Mouse (Mus musculus): ENCODE results near the gene Ddi2. TPM values are rescaled to one million over a fixed set of nuclear protein-coding genes. Genes with fewer than 3 reads are reported as not detected.

The Ddi2 gene
- polyA plus RNA-seq, 1 experiment from 2014 or later: 22.4 TPM

- Histone ChIP-seq H3K27ac (replicated peaks; ENCODE audit: low read depth, low read length) (no peak overlapping the region), H3K36me3 (ENCODE audit: control insufficient read depth, insufficient read depth, low read length) (no peaks in the 10 kb centered on the region), H3K4me2 (ENCODE audit: low read depth, severe bottlenecking) (no peak overlapping the region), H3K9ac (ENCODE audit: low read length) (no peak overlapping the region), H3K4me1 (ENCODE audit: control insufficient read depth, insufficient read depth, low read length) (peaks cover 2% of the 10 kb centered on the region; the same call in 1 of the 2 replicates), H3K4me3 (ENCODE audit: low read depth, low read length) (no peak overlapping the region), H3K27me3 (ENCODE audit: control insufficient read depth, insufficient read depth, low read length) (no peaks in the 10 kb centered on the region), H3K9me3 (ENCODE audit: control insufficient read depth, low read length) (no peaks in the 10 kb centered on the region)
- 45% methylated on average over 4 of the region's 4 CpGs for WGBS
- DNase-seq (ENCODE audit: low spot score) (no peak), ATAC-seq (ENCODE audit: insufficient number of reproducible peaks, low FRiP score, low TSS enrichment, low read depth) (no peak)
Observed at GRCm38 (mm10) chr4:141751419-141752075, 28.3 kb upstream of the Ddi2 start.

DNA sequence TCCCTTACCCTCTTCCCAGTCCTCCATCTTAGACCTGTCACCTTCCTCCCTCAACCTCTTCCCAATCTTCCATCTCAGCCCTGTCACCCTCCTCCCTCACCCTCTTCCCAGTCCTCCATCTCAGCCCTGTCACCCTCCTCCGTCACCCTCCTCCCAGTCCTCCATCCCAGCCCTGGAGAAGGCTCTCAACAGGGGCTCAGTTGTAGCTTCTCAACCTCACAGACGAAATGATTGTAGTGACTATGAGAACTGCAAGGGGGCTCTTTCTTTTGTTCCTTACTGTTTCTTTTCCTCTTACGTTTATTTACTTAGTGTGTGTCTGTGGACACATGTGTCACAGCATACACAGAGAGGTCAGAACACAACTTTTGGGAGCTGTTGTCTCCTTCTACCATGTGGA lies 27.6 kb upstream of the Ddi2 start:
- ATAC-seq (ENCODE audit: insufficient number of reproducible peaks, low FRiP score, low TSS enrichment, low read depth) (no peak), DNase-seq (ENCODE audit: low spot score) (no peak)
- Histone ChIP-seq H3K27ac (replicated peaks; ENCODE audit: low read depth, low read length) (no peak overlapping the region), H3K4me2 (ENCODE audit: low read depth, severe bottlenecking) (no peak overlapping the region), H3K36me3 (ENCODE audit: control insufficient read depth, insufficient read depth, low read length) (no peaks in the 10 kb centered on the region), H3K9me3 (ENCODE audit: control insufficient read depth, low read length) (no peaks in the 10 kb centered on the region), H3K9ac (ENCODE audit: low read length) (no peak overlapping the region), H3K27me3 (ENCODE audit: control insufficient read depth, insufficient read depth, low read length) (no peaks in the 10 kb centered on the region), H3K4me1 (ENCODE audit: control insufficient read depth, insufficient read depth, low read length) (peaks cover 2% of the 10 kb centered on the region; the same call in 1 of the 2 replicates), H3K4me3 (ENCODE audit: low read depth, low read length) (no peak overlapping the region)
- 74% methylated on average over 3 of the region's 3 CpGs for WGBS

DNA sequence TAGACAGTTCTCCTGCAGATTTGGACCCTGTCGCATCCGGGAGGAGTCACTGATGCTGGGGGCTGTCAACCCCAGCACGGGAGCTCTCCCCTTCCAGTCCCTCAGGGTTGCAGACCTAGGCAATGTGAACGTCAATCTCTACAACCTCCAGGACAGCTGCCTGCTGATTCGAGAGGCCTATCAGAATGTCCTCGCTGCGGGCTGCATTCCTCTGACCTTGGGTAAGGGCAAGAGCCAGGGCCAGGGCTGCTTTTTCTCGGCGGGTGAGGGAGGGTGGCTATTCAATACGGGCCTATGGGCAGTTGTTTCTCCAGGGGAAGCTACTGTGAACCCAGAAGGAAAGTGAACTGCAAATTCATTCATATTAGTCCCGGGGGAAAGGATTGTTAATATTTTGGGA lies 26.3 kb upstream of the Ddi2 start:
- no peaks in the 10 kb centered on the region for H3K9me3 ChIP-seq (ENCODE audit: control insufficient read depth, low read length)
- no peaks in the 10 kb centered on the region for H3K36me3 ChIP-seq (ENCODE audit: control insufficient read depth, insufficient read depth, low read length)
- no peak for DNase-seq (ENCODE audit: low spot score)
- H3K9ac ChIP-seq (ENCODE audit: low read length): no peak overlapping the region
- no peak overlapping the region for H3K4me2 ChIP-seq (ENCODE audit: low read depth, severe bottlenecking)
- no peak overlapping the region for H3K27ac ChIP-seq (replicated peaks; ENCODE audit: low read depth, low read length)
- H3K27me3 ChIP-seq (ENCODE audit: control insufficient read depth, insufficient read depth, low read length): no peaks in the 10 kb centered on the region
- no peak overlapping the region for H3K4me3 ChIP-seq (ENCODE audit: low read depth, low read length)
- WGBS: 43% methylated on average over 11 of the region's 11 CpGs
- peaks cover 2% of the 10 kb centered on the region; the same call in 1 of the 2 replicates for H3K4me1 ChIP-seq (ENCODE audit: control insufficient read depth, insufficient read depth, low read length)
- no peak for ATAC-seq (ENCODE audit: insufficient number of reproducible peaks, low FRiP score, low TSS enrichment, low read depth)

DNA sequence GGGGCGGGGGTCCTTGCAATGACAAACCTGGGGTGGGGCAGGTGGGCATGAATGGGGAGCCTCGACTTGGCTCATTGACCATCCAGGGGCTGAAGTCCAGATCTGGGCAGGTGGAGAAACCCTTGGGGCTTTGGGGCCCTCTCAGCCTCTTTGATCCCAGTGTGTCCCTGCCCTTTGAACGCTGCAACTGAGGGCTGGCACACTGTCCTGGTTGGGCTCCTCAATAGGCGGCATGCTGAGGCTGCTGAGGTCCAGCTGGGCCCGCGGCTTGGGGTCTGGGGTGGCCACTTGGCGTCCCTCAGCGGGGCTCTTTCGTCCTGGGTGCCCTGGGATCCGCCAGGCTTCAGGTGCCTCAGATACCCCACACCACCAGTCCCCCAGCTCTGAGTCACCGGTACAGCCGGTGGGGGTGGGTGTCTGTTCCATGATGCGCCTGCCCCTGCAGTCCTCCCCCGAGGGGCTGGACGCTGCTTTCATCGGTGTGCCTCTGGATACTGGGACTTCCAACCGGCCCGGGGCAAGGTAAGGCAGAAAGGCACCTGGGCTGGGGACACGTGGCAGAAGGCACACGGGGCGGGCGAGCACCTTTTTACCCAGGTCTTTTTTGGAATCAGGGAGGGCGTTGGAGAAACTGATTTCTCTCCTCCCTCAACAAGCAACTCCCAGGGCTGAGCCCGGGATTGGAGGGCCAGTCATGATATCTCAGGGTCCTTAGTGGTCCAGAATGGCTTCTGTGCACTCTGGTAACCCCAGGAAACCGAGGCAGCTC lies 23.5 kb upstream of the Ddi2 start, which contains the start of gene Agmat:
Gene Agmat, plus strand, starts transcription at position 95 of the 769 bp plus-strand sequence.
- WGBS: 19% methylated on average over 25 of the region's 25 CpGs
- Histone ChIP-seq H3K4me3 (ENCODE audit: low read depth, low read length) (no peak within 1 kb of the TSS), H3K9me3 (ENCODE audit: control insufficient read depth, low read length) (no peaks in the 10 kb centered on the region), H3K4me2 (ENCODE audit: low read depth, severe bottlenecking) (no peak within 1 kb of the TSS), H3K27ac (replicated peaks; ENCODE audit: low read depth, low read length) (no peak within 1 kb of the TSS), H3K4me1 (ENCODE audit: control insufficient read depth, insufficient read depth, low read length) (peaks cover 2% of the 10 kb centered on the region; the same call in 1 of the 2 replicates), H3K27me3 (ENCODE audit: control insufficient read depth, insufficient read depth, low read length) (no peaks in the 10 kb centered on the region), H3K36me3 (ENCODE audit: control insufficient read depth, insufficient read depth, low read length) (no peaks in the 10 kb centered on the region), H3K9ac (ENCODE audit: low read length) (no peak within 1 kb of the TSS)
- ATAC-seq (ENCODE audit: insufficient number of reproducible peaks, low FRiP score, low TSS enrichment, low read depth): no peak
- no peak for DNase-seq (ENCODE audit: low spot score)

GRCm38 (mm10) chr4:141742381-141742780 lies 19.2 kb upstream of the Ddi2 start:
- Histone ChIP-seq H3K4me3 (ENCODE audit: low read depth, low read length) (no peak overlapping the region), H3K36me3 (ENCODE audit: control insufficient read depth, insufficient read depth, low read length) (no peaks in the 10 kb centered on the region), H3K9ac (ENCODE audit: low read length) (no peak overlapping the region), H3K27ac (replicated peaks; ENCODE audit: low read depth, low read length) (no peak overlapping the region), H3K27me3 (ENCODE audit: control insufficient read depth, insufficient read depth, low read length) (no peaks in the 10 kb centered on the region), H3K9me3 (ENCODE audit: control insufficient read depth, low read length) (no peaks in the 10 kb centered on the region), H3K4me2 (ENCODE audit: low read depth, severe bottlenecking) (no peak overlapping the region), H3K4me1 (ENCODE audit: control insufficient read depth, insufficient read depth, low read length) (peaks cover 2% of the 10 kb centered on the region; the same call in 1 of the 2 replicates)
- ATAC-seq (ENCODE audit: insufficient number of reproducible peaks, low FRiP score, low TSS enrichment, low read depth) (no peak), DNase-seq (ENCODE audit: low spot score) (no peak)
- WGBS: 87% methylated on average over 4 of the region's 4 CpGs

DNA sequence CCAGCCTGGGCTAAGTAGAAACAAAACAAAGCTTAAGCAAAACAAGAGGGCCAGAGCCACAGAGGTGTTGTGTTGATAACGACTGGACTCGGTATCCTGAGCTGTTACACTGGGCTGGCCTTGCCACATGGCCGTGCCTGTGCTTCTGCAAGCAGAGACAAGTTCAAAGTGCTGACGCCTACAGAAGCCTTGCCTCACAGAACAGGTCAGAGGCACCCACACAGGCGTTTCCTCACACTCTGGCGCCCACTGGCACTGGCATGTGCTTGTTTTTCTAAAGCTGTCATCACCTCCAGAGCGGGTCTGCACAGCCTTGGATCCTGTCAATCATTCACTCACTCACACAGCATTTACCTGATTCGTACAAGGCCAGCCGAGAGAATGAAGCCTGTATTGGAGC lies 18.6 kb upstream of the Ddi2 start:
- Histone ChIP-seq H3K27me3 (ENCODE audit: control insufficient read depth, insufficient read depth, low read length) (no peaks in the 10 kb centered on the region), H3K9me3 (ENCODE audit: control insufficient read depth, low read length) (no peaks in the 10 kb centered on the region), H3K27ac (replicated peaks; ENCODE audit: low read depth, low read length) (no peak overlapping the region), H3K4me2 (ENCODE audit: low read depth, severe bottlenecking) (no peak overlapping the region), H3K4me1 (ENCODE audit: control insufficient read depth, insufficient read depth, low read length) (no peaks in the 10 kb centered on the region; the same call in 1 of the 2 replicates), H3K9ac (ENCODE audit: low read length) (no peak overlapping the region), H3K36me3 (ENCODE audit: control insufficient read depth, insufficient read depth, low read length) (no peaks in the 10 kb centered on the region), H3K4me3 (ENCODE audit: low read depth, low read length) (no peak overlapping the region)
- ATAC-seq (ENCODE audit: insufficient number of reproducible peaks, low FRiP score, low TSS enrichment, low read depth) (no peak), DNase-seq (ENCODE audit: low spot score) (peak; percentile 27)
- WGBS: 56% methylated on average over 9 of the region's 9 CpGs

GRCm38 (mm10) chr4:141738015-141738414 lies 14.8 kb upstream of the Ddi2 start:
- 71% methylated on average over 8 of the region's 8 CpGs for WGBS
- DNase-seq (ENCODE audit: low spot score) (no peak), ATAC-seq (ENCODE audit: insufficient number of reproducible peaks, low FRiP score, low TSS enrichment, low read depth) (no peak)
- H3K4me1 ChIP-seq (ENCODE audit: control insufficient read depth, insufficient read depth, low read length): no peaks in the 10 kb centered on the region
- no peak overlapping the region for H3K4me3 ChIP-seq (ENCODE audit: low read depth, low read length)
- no peak overlapping the region for H3K9ac ChIP-seq (ENCODE audit: low read length)
- no peak overlapping the region for H3K27ac ChIP-seq (replicated peaks; ENCODE audit: low read depth, low read length)
- no peaks in the 10 kb centered on the region for H3K27me3 ChIP-seq (ENCODE audit: control insufficient read depth, insufficient read depth, low read length)
- H3K4me2 ChIP-seq (ENCODE audit: low read depth, severe bottlenecking): no peak overlapping the region
- no peaks in the 10 kb centered on the region for H3K9me3 ChIP-seq (ENCODE audit: control insufficient read depth, low read length)
- no peaks in the 10 kb centered on the region for H3K36me3 ChIP-seq (ENCODE audit: control insufficient read depth, insufficient read depth, low read length)

DNA sequence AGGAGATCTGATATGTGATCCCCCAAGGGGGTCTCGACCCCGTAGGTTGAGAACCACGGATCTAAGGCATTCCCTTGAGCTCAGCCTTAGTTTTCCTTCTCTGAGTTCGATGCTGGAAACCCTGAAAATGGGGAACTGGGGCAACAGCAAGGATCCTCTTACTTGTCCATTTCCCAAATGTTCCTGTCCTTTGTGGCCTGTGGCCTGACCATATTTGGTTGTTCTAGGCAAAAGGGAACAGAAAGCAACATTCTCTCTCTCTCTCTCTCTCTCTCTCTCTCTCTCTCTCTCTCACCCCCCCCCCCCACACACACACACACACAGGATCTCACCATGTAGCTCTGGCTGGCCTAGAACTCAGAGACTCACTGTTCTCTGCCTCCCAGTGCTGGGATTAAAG lies 13.6 kb upstream of the Ddi2 start:
- Histone ChIP-seq H3K9ac (ENCODE audit: low read length) (no peak overlapping the region), H3K4me3 (ENCODE audit: low read depth, low read length) (no peak overlapping the region), H3K27me3 (ENCODE audit: control insufficient read depth, insufficient read depth, low read length) (no peaks in the 10 kb centered on the region), H3K4me2 (ENCODE audit: low read depth, severe bottlenecking) (no peak overlapping the region), H3K9me3 (ENCODE audit: control insufficient read depth, low read length) (no peaks in the 10 kb centered on the region), H3K27ac (replicated peaks; ENCODE audit: low read depth, low read length) (no peak overlapping the region), H3K4me1 (ENCODE audit: control insufficient read depth, insufficient read depth, low read length) (no peaks in the 10 kb centered on the region), H3K36me3 (ENCODE audit: control insufficient read depth, insufficient read depth, low read length) (no peaks in the 10 kb centered on the region)
- ATAC-seq (ENCODE audit: insufficient number of reproducible peaks, low FRiP score, low TSS enrichment, low read depth) (no peak), DNase-seq (ENCODE audit: low spot score) (no peak)
- 74% methylated on average over 4 of the region's 4 CpGs for WGBS

All from limb, embryonic 11.5 days (tissue).